Mouse (Mus musculus) splenic B cell, adult 2 months (primary cell): Measurements from ENCODE around the gene Srgn.
"Not testable (repeated sequence)": the region's sequence is repeated elsewhere in the genome, so short reads cannot be mapped to it uniquely, and the experiment has no call there.

Source experiments
- DNase-seq: peaks from one replicate; pipeline ENCODE4 v3.0.0-alpha.2; 2011; ENCODE audit warnings: low read depth, low spot score
- H3K27me3 ChIP-seq: 2 replicates; pipeline ENCODE4 v1.6.1; 2012; ENCODE audit warnings: mild to moderate bottlenecking, low read length, moderate library complexity, mixed read lengths; ENCODE audit not compliant: control insufficient read depth, poor library complexity, insufficient read depth, severe bottlenecking
- H3K36me3 ChIP-seq: 2 replicates; pipeline ENCODE4 v1.6.1; 2012; ENCODE audit warnings: mild to moderate bottlenecking, low read length, moderate library complexity, mixed read lengths; ENCODE audit not compliant: control insufficient read depth, poor library complexity, insufficient read depth, severe bottlenecking

Srgn gene

DNA sequence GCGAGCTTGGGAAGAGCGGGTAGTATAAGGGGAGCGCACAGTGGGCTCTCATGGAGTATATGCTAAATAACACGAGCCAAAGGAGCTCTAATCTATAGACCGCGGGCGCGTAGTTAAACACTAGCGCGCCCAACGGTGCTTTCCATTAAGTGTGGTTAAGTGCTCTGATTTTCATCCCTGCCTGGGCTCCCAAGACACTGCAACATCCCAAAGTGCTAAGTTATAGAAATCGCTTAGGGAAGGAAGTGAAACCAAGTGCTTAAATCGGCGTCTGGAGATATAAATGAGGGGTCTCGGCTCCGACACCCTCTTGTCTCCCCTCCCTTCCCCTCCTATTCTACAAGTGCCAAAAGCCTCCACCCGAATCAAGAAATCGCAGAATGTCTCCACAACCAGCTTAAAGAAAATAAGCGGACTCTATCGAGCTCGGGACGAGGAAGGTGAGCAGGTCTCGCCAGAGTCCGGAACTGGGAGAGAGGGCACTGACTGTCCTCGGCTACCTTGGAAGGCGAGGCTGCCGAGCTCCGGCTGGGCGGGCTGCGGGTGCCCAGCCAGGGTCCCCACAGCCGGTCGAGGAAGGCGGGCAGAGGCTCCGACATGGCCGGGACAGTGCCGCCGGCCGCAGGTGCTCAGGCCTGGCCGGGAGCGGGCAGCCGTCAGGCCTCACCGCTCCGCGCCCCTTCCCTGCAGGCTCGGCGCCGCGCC, 41.2 kb downstream of the Srgn start:
- peak; percentile 53 for DNase-seq
- no peaks in the 10 kb centered on the region for H3K27me3 ChIP-seq
- 0 out of 2 replicates have a peak, but pooled peaks cover 4% of the 10 kb centered on the region for H3K36me3 ChIP-seq

DNA sequence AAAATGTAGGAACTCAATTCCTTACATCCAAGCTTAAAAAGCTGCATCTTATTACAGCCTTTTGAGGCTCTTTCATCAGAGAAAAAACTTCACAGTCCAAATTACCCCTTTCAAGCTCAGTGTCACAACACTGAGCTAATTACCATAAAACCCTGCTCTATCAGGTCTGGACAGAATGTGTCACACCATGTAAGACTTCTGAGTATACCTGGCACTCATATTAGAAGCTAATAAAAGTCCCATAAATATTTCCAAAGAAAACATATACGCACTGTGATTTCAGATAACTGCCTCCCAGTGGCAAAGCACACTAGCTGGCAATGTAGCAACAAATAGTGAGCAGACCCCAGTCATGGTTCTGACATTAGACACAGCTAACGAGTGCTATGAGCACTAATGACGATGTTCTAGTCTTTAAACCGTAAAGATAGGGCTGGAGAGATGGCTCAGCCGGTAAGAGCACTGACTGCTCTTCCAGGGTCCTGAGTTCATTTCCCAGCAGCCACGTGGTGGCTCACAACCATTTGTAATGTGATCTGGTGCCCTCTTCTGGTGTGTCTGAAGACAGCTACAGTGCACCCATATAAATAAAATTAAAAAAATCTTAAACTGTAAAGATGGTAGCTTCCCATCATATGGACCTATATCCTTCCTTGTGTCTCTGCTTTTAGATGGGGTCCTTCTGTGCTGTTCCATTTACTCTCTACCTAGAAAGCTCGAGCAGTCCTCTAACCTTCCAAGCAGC, 46.0 kb downstream of the Srgn start:
- Histone ChIP-seq H3K27me3 (no peaks in the 10 kb centered on the region), H3K36me3 (no peaks in the 10 kb centered on the region)
- DNase-seq: no peak

DNA sequence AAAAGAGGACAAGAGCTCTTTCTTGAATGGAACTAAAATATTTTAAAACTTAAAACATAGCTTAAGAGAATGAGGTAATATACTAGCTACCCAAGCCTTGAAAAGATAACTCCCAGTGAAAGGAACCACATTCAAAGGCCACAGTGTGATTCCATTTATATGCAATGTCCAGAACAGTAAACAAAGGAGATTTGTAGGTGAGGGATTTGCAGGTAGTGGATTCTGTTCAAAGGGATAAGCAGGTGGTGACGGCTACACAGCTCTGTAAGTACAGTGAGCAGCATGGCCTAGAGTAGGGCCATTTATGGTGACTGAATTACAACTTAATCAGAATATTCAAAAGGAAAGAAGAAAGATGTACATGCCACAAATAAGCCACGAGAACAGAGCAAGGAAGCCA, 50.3 kb downstream of the Srgn start:
- Histone ChIP-seq H3K27me3 (no peaks in the 10 kb centered on the region), H3K36me3 (0 out of 2 replicates have a peak, but pooled peaks cover 5% of the 10 kb centered on the region)
- no peak for DNase-seq

DNA sequence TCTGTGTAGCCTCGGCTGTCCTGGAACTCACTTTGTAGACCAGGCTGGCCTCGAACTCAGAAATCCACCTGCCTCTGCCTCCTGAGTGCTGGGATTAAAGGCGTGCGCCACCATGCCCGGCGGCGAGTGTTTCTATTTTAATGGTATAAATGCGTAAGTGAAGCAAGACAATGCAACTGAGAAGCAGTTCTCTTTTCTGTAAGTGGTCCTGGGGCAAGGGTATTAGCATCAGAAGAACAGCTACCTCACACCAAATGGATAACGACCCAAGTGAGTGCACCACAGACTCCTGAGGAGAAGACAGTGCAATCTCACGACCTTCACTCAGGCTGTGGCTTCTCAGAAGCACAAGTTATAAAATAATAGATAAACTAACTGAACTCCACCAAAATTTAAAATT, 52.3 kb downstream of the Srgn start:
- DNase-seq: no peak
- Histone ChIP-seq H3K27me3 (no peaks in the 10 kb centered on the region), H3K36me3 (0 out of 2 replicates have a peak, but pooled peaks cover 5% of the 10 kb centered on the region)

DNA sequence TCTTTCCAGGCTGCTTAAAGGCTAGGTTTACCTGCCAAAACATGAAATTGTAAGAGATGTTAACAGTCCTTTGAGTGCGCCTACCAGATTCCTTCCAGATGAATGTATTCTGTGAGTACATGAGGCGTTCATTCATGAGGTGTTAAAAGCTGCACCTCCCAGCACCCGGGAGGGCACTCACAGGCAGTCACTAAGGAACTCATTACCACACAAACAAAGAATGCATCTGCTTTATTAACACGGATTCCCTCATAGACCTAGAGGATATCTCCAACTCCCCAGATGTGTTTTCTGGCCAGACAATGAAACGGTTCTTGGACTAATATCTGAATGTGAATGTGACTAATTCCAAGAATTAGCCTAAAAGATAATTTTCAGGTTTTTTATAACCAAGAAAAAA, 56.1 kb downstream of the Srgn start:
- no peak for DNase-seq
- no peaks in the 10 kb centered on the region for H3K27me3 ChIP-seq
- peaks cover 5% of the 10 kb centered on the region; the same call in 1 of the 2 replicates for H3K36me3 ChIP-seq

DNA sequence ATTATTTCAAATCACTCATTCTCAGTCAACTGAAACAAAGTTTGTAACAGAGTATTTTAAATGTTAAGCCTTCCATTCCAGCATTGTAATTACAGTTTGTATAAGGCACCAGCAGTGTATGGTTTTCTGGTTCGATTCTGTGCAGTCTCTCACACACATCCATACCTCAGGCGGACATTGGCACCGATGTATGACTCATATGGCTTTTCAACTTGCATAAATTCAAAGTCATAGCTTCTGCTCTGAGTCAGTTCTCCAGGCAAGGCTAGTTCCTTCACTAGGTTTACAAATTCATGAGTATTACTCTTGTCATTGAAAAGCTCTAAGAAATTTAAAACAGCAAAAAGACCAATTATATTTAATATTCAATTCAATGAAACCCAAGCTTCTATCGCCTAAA, 57.5 kb downstream of the Srgn start:
- Histone ChIP-seq H3K27me3 (no peaks in the 10 kb centered on the region), H3K36me3 (no peaks in the 10 kb centered on the region; the same call in 1 of the 2 replicates)
- no peak for DNase-seq

DNA sequence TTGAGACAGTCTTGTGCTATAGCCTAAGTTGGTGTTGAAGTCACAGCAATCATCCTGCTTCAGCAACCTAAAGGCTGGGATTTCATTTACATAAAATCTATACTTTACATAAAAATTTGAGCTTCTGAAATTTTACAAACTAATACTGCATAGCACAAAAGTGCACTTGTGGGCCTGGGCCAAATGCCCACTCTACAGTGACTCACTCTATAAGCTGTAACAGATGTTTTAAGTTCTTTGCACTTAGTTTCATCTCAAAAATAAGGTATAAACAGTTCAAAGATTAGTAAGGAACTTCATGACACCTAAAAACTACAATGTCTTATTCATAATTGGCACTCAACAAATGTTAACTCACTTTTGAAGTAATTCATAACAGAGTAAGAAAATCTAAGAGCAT, 65.9 kb downstream of the Srgn start:
- DNase-seq: no peak
- Histone ChIP-seq H3K27me3 (no peaks in the 10 kb centered on the region; the same call in 1 of the 2 replicates), H3K36me3 (peaks cover 8% of the 10 kb centered on the region)

DNA sequence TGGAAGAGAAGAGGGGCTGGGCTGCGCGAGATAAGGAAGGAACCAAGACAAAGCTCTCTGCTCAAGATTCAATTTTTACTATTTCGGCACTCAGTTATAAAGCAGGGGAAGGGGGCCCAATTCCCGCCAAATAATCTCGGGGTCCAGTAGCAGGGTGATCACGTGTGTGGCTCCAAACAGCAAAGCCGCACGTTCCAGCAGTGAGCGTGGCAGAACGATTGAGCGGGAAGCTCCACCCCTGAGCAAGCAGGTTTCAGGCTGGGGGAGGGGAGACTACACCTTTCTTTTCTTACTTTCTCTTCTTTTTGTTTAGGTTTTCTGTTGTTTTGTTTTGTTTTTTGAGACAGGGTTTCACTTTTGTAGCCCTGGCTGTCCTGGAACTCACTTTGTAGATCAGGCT, 75.2 kb downstream of the Srgn start:
- not testable (repeated sequence) for DNase-seq, H3K36me3 ChIP-seq, H3K27me3 ChIP-seq

DNA sequence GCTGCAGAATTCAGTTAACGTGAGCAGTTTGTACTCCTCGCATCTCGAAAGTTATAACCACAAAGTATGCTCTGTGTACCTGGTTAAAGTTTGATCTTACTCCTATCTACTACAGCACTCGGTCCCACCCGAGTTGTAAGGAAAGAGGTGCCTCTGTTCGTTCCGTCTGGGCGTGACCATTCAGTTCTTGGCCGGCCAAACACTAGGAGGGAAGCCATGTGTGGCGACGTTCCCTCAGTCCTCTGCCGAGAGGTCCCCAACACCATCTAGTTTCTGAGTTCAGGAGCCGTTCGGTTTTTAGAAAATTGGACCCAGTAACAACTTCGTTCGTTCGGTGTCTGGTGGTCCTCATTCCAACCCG, 77.0 kb downstream of the Srgn start:
- DNase-seq: no peak
- H3K27me3 ChIP-seq: no peaks in the 10 kb centered on the region
- H3K36me3 ChIP-seq: peaks cover 4% of the 10 kb centered on the region

DNA sequence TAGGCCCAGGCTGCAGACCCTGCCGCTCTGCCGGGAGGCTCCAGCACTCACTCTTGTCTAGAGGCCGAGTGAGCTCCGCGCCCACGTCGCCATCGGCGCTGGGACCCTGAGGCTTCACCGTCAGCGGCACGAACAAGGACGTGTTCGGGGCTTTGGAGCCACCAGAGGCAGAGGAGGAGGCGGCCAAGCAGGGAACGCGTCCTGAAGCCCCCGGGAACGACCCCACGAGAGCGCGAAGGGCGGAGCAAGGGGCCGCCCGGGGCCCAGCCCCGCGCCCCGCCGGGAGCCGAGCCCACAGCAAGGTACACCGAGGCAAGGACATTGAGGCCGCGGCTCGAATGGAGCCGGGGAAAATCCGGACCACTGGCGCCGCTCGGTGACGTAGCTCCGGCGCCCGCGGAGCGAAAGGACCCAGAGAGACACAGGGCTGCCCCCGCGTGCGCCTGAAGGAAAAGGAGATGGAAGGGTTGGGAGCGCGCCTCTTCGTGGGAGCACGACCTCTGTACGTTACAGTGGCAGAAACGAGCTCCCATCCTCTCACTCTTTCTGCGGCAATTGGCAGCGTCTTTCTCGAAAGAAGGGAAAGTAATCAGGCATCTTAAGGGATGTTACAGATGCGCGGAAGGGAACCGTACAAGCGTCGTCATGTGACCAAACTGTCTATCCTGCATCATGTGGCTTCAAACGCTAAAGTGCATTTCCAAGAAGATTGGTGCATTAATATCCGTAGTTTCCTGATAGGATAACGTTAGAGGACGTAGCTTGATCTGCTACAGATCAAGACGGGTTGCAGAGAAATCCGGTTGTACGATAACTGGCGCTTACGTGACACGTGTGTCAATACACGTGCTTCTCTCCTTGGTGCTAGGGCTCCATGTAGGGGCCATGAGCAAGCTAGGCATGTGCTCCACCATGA, 77.6 kb downstream of the Srgn start, which contains the start of the genes 4930507D05Rik and Supv3l1:
Gene 4930507D05Rik (plus strand): TSS at position 126 of the 916 bp plus-strand sequence.
Gene Supv3l1 (minus strand): TSS at position 375 of the 916 bp plus-strand sequence.
- Histone ChIP-seq H3K36me3 (peaks cover 4% of the 10 kb centered on the region), H3K27me3 (no peaks in the 10 kb centered on the region)
- DNase-seq: peak; percentile 92
